ENCODE assay signal across 11 mouse cellular contexts in the genomic region with DNA sequence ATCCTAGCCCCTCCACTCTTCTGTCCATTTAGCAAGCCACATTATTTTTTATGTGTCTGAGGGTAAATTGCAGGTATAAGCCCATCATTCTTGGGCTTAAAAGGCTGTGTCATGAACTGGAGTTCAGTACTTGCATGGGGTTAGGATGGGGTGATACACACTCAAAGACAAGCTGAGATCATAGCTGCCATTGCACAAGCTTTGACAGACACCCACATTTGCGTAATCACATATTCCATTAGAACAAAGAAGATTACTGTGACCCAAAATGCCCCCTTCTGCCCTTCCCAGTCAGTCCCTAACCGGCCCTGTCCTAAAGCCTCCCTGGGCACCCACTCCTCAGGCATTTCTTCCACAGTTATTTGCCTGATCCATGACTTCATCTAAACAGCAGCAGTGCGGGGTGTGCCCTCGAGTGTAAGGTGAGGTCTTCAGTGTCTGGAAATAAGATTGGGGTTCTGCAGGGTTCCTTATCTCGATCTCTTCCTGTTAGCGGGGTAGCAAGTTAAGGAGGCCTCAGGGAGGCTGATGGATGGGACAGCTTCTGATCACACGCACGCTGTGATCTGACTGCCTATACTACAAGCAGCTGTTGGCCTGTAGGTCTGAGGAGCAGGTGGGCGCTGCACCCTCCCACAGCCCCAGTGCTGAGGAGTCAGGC. TPM values are rescaled to one million over a fixed set of nuclear protein-coding genes. Genes with fewer than 3 reads are reported as not detected.
A peak's percentile ranks its signal among the peaks of the same experiment; 100 is the strongest.
DNase-seq lines count a peak whose midpoint lies in the region; ATAC-seq lines count a peak whose summit lies in the region.
"Had no signal": no experiment of that assay in that cellular context is flagged by ENCODE, and none has a peak within 500 bp of the region (broad histone marks: within the 10 kb centered on the region; RNA-seq: fewer than 3 reads in every experiment).

No protein-coding gene starts in this region.

- no peak for DNase-seq in heart, embryonic 10.5 days (ENCODE audit: low spot score)
- DNase-seq in heart, postnatal 25 days (ENCODE audit: low spot score): no peak
- peak; percentile 57 for DNase-seq in lung, postnatal 36 days
- no peak for DNase-seq in lung, postnatal 10 days
- DNase-seq in gastrocnemius, postnatal 10 days: no peak
- DNase-seq in right cerebral cortex, postnatal 25 days: no peak
- DNase-seq: kidney, postnatal 14 days had no signal

- no peaks in the 10 kb centered on the region for H3K9me3 ChIP-seq in heart, embryonic 10.5 days
- H3K9me3 ChIP-seq in embryonic facial prominence, embryonic 13.5 days: no peaks in the 10 kb centered on the region
- H3K9me3 ChIP-seq in liver, embryonic 16.5 days (replicated peaks; ENCODE audit: control insufficient read depth, low read length): no peaks in the 10 kb centered on the region

- H3K9ac ChIP-seq in embryonic facial prominence, embryonic 13.5 days: peak overlapping the region; percentile 36; the same call in 1 of the 2 replicates
- no peak overlapping the region for H3K9ac ChIP-seq in liver, embryonic 16.5 days (ENCODE audit: low read depth, low read length)

- no peaks in the 10 kb centered on the region for H3K36me3 ChIP-seq in heart, embryonic 10.5 days
- H3K36me3 ChIP-seq in embryonic facial prominence, embryonic 13.5 days: peaks cover 6% of the 10 kb centered on the region; the same call in 1 of the 2 replicates
- no peaks in the 10 kb centered on the region for H3K36me3 ChIP-seq in liver, embryonic 16.5 days (ENCODE audit: control insufficient read depth, insufficient read depth)

- no peaks in the 10 kb centered on the region for H3K27me3 ChIP-seq in heart, embryonic 10.5 days (ENCODE audit: insufficient read depth, poor library complexity, severe bottlenecking)
- no peaks in the 10 kb centered on the region for H3K27me3 ChIP-seq in embryonic facial prominence, embryonic 13.5 days
- H3K27me3 ChIP-seq in liver, embryonic 16.5 days (ENCODE audit: control insufficient read depth, insufficient read depth, low read depth, low read length): no peaks in the 10 kb centered on the region
- H3K27me3 ChIP-seq: CH12.LX had no signal

- 49% methylated on average over 9 of the region's 9 CpGs for WGBS in heart, embryonic 10.5 days
- 78% methylated on average over 9 of the region's 9 CpGs for WGBS in embryonic facial prominence, embryonic 13.5 days
- 33% methylated on average over 9 of the region's 9 CpGs for WGBS in liver, embryonic 16.5 days (ENCODE audit: insufficient replicate concordance)

- H3K4me1 ChIP-seq in heart, embryonic 10.5 days: peaks cover 78% of the 10 kb centered on the region
- H3K4me1 ChIP-seq in embryonic facial prominence, embryonic 13.5 days: peaks cover 38% of the 10 kb centered on the region
- peaks cover 14% of the 10 kb centered on the region for H3K4me1 ChIP-seq in liver, embryonic 16.5 days (ENCODE audit: control insufficient read depth, low read depth, low read length)

- H3K27ac ChIP-seq in heart, embryonic 10.5 days: peak overlapping the region; percentile 72; the same call in 1 of the 2 replicates
- no peak overlapping the region for H3K27ac ChIP-seq in embryonic facial prominence, embryonic 13.5 days
- H3K27ac ChIP-seq in liver, embryonic 16.5 days (ENCODE audit: low read length): no peak overlapping the region
- H3K27ac ChIP-seq: macrophage had no signal

- no peak overlapping the region for H3K4me2 ChIP-seq in embryonic facial prominence, embryonic 13.5 days
- no peak overlapping the region for H3K4me2 ChIP-seq in liver, embryonic 16.5 days (ENCODE audit: low read depth, low read length)

- ATAC-seq in embryonic facial prominence, embryonic 13.5 days (ENCODE audit: insufficient number of reproducible peaks, insufficient read depth, low FRiP score, low TSS enrichment, low read depth): no peak
- ATAC-seq in liver, embryonic 16.5 days (ENCODE audit: low read depth): peak; percentile 38; the same call in 1 of the 2 replicates

- H3K4me3 ChIP-seq in heart, embryonic 10.5 days: no peak overlapping the region
- H3K4me3 ChIP-seq in embryonic facial prominence, embryonic 13.5 days: no peak overlapping the region
- no peak overlapping the region for H3K4me3 ChIP-seq in liver, embryonic 16.5 days (ENCODE audit: low read depth, low read length)

- intact Hi-C loops in heart, postnatal 25 days (cut with DNase I): no loop called here

RNA-seq across cellular contexts. Expression of gene Tcp11, which starts 49.0 kb away (rescaled TPM):
- 0.59 and 0.67 TPM in 2 replicates for polyA plus RNA-seq in heart, embryonic 10.5 days (2016; fragmentation: Nextera tagmentation; extraction: Ambion mirVana)
- not detected for total RNA-seq in heart, postnatal 25 days (2021)
- polyA plus RNA-seq in embryonic facial prominence, embryonic 13.5 days (2015; fragmentation: Nextera tagmentation; extraction: Ambion mirVana): 1.9 and 2.1 TPM in 2 replicates
- 0.06 and 0.14 TPM in 2 replicates for polyA plus RNA-seq in liver, embryonic 16.5 days (2015; fragmentation: Nextera tagmentation; extraction: Ambion mirVana)
- total RNA-seq in gastrocnemius, postnatal 10 days (2021): not detected
- total RNA-seq: CH12.LX had no signal
- polyA plus RNA-seq: macrophage had no signal
